Mouse (Mus musculus) adrenal gland, adult (tissue): ENCODE measurements around the gene Stx4a.
"Not testable (repeated sequence)": the region's sequence is repeated elsewhere in the genome, so short reads cannot be mapped to it uniquely, and the experiment has no call there.

ENCODE experiments used
- DNase-seq, 2 experiments: peaks; one replicate each; pipeline ENCODE4 v3.0.0; 2022 to 2023; ENCODE audit warnings: low spot score in 1 of 2; ENCODE audit not compliant: inconsistent age in 2 of 2

Gene Stx4a

DNA sequence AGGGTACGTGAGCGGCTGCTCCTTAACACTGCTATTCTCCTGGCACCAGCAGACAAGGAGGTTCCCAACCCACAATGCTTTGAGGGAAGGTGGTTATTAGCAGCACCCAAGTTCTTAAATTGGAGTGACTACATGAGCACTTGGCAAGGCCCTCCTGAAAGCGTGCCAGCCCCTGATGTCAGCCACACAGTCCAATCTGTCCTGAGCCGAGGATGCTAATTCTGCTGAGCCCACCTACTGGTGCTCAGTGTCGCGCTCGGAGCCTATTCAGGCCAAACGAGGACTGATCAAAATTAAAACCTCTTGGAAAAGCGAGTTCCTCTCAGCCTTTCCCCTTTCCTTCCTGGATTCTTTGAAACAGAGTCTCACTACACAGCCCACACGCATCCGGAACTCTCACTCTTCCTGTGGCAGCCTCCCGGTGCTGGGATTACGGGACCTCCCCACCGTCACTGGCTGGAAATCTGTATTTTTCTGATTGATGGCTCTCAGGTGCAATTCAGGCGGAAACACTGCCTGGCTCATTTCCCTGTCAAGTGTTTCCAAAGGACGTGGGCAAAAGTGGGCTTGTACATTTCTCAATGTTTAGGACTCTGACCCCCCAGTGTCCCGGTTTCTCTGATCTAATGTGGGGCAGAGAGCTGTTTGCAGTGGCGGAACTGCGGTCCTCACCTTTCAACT, 9.7 kb upstream of the Stx4a start:
- DNase-seq = peak; percentile 63 to 82

DNA sequence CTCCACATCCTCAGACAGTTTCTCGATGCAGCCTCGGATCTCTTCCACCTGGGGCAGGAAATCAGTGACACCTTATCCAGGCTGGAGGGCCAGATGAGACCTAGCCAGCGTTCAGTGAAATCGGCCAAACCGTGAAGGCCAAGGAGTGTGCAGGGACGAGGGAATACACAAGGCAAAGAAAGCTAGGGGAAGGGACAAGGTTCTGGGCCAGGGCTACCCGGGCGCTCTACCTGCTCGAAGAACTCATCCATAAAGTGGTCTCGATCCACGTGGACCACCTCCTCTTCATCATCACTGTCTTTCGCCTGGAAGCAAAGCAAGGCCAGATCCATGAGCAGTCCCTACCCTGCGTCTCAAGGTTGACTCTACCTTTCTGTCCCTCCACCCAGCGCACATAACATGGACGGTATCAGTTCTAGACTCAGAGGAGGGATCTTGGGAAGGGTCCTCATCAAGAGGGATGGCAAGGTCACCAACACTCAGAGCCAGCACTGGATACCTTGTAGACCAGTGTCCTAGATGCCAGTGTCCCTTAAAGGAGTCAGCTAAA, 8.9 kb upstream of the Stx4a start:
- no peak for DNase-seq

DNA sequence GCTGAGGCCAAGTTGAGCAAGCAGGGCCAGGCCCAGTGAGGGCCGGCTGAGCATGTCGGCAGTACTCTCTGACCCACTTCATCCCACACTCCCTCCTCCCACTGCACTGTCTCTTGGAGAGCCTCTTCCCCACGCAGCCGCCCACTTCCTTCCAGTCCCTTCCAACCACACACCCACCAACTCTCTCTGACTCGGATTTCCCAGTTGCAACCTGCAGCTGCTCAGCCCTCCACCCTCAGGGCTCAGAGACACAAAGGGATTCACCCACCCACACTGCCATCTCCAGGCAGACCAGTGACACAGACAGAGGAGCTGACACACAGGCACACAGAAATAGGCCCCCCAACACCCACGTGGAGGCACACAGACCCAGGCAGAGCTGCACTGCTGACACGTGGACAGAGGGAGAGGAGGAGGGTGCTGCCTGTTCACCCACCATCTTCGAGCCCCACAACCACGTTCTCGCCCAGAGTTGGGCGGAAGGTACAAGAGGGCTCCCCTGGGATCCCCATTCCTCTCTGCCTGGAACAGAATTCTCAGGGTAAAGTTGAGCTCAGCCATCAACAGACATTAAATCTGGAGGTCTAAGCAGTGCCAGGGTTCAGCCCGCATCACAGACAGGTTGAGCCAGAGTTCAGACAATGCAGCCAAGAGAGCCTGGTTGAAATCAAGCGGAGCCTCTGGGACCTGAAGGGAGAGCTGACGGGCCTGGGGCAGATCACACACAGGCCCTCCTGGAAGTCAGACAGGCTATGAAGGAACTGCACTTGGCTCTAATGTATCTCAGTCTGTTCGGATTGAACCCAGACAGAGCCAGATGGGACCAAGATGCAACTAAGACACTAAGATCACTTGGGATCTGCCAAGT, 7.9 kb upstream of the Stx4a start:
- DNase-seq = peak in 1 of 2 experiments; percentile 72

DNA sequence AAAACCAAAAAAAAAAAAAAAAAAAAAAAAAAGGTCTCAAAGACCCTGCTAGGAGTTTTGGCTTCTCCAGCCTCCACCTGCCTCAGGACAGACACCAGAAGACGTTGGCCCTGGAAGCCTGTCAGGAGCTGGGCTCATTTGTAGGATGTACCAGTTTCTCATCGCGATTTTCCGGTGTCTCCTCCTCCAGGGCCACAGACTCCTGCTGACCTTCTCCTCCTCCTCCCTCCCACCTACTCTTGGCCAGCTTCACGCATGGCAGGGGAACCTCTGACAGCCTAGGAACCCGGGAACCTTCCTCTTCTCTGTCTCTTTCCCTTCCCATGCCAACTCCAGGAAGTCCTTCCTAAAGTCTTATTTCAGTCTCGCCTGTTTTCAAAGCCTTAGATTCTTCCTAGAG, 7.0 kb upstream of the Stx4a start:
- DNase-seq = no peak

DNA sequence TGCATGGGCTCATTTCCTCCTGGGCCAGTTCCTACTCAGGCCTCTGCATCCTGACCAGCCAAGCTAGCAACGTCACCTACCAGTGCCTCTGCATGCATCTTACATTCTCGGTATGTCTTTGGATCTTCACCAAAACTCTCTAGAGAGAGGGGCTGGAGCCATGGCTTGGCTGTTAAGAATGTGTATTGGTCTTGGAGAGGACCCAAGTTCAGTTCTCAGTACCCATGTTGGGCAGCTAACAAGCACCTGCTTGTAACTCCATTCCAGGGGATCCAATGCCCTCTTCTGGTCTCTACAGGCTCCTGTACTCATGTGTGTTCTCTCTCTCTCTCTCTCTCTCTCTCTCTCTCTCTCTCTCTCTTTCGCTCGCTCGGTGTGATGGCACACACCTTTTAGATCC, 6.3 kb upstream of the Stx4a start:
- no peak for DNase-seq

DNA sequence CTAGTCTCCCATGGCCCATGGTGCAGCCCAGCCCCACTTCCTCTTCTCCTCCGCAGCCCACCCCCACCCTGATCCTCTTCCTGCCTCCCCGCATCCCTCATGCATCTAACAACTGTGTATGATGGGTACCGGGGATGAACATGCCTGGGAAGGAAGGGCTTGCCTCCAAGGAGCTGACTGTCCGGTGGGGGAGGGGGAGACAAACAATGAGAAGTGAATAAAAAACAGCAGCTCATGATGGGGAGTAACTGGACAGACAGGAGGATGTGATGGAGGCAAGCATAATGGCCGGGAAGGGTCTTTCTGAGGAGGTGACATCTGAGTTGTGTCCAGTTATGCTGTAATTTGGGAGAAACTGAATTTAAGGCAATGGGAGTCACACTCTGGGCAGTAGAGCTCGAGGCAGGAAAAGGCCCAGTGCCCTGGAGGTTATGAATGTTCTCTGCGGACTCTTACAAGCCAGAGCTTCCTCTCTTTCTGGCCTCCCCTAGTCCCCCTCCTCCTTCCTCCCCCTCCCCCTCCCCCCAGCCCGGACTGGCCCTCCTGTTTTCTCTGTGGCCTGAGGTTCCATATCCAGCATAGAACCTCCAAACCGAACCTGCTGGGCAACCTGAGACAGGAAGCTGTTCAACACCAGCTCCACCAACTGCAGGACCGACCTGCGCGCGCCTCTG, 3.1 kb upstream of the Stx4a start:
- DNase-seq = no peak

DNA sequence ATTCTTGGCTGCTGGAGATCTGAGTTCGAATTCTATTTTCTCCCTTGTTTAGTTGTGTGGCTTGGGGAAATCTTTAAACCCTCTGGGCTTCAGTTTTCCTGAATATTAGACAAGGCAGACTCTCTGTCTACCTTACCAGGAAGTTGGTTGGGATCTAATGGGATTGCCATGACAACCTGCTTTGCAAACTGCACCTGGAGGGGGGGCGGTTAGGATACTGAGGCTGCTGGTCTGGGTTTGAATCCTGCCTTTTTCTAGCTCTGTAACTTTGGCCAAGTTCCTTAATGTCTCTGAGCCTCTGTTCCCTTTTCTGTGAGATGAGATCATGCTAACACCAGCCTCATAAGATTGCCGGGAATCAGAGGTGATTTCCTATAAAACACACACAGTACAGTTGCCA, 1.6 kb upstream of the Stx4a start:
- no peak for DNase-seq

DNA sequence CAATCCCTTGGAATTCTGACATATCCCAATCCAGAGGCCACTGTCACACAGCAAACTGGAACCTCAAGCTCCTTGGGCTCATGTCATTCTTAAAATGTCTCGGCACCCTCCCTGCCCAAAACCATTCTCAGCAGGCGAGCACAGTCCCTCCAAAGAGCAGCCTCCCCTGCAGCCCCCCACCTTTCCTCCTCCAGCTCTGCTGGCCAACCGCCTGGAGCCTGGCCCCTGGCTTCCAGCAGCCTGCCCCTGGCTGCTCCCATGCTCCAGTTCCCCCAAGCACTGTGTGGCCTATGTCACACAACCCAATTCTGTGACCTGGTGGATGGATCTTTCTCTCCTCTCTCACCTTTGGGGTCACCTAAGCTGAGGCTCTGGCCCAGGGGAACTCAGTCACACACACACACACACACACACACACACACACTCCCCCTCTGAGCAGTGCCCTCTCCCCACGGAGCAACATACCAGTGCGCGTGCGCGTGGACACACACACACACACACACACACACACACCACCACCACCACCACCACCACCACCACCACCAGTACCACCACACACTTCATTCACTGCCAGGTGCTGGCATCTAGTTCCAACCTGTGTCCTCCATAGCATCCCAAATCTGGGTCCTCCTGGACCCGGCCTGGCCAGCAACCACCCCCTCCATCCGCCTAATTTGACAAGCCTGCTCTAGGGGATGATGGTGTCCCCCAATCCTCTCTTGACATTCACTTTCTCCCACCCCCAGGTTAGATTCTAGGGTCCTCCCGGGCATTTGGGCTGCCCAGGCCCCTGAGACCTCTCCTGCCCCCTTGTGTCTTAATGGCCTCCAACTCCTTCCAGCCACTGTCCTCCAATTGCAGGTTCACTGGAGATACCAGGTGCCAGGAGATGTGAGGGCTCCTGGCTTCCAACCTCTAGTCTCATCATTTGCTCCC, 590 bp upstream of the Stx4a start:
- peak in 1 of 2 experiments; percentile 29 for DNase-seq

DNA sequence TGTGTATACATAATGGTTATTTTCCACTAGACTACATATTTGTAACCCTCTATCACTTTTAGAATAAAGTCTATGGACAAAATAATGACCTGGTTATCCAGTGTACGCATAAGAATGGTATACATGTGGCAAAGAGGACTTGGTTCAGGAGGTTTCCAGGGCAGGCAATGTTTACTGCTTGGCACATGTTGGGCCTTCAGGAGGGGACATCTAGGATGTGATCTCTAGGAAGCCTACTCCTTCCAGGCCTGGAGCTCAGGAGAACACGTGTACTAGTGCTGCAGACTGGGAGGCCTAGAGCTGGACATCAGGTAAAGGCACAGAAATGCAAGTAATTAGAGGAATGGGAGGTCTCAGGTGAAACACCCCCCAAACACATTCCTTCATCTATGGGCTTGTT, 11.5 kb downstream of the Stx4a start:
- DNase-seq = no peak

DNA sequence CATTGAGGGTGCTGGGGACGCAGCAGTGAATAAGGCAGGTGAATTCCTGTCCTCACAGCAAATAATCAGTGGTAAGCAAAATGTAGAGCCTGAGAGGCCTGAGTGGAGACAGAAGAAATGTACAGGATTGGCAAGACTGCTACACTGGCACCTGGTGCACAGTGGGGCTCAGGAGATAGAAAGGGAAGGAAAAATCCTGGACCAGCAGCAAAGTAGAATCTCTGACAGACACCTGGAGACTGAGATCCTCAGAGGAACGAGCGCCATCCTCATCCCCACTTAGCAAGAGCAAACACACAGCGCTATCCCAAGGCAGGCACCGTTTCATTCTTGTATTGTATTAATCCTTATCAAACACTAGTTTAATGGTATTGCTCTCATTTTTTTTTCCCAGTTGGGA, 13.4 kb downstream of the Stx4a start:
- no peak for DNase-seq

DNA sequence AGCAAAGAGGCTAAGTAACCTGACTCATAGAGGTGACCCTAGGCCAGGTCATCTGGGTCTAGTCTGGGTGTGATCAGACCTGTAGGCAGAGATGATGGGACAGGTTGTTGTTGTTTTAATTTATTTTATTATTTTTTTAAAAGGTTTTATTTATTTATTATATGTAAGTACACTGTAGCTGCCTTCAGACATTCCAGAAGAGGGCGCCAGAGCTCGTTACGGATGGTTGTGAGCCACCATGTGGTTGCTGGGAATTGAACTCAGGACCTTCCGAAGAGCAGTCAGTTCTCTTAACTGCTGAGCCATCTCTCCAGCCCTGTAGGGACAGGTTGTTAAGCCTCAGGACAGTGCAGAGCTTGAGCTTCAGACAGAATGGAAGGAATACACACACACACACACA, 13.8 kb downstream of the Stx4a start:
- DNase-seq = not testable (repeated sequence)

DNA sequence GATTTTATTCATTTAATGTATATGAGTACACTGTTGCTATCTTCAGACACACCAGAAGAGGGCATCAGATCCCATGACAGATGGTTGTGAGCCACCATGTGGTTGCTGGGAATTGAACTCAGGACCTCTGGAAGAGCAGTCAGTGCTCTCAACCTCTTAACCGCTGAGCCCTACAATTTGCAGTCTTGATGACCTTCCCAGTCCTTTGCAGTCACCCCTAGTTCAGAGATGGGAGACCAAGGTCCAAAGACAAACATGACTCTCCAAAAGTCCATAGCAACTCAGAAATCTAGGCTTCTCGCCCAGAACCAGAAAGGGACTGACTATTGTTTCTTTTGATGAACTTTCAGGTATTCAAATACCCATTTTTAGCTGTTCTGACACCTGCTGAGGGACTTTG, 15.9 kb downstream of the Stx4a start:
- DNase-seq = not testable (repeated sequence)

DNA sequence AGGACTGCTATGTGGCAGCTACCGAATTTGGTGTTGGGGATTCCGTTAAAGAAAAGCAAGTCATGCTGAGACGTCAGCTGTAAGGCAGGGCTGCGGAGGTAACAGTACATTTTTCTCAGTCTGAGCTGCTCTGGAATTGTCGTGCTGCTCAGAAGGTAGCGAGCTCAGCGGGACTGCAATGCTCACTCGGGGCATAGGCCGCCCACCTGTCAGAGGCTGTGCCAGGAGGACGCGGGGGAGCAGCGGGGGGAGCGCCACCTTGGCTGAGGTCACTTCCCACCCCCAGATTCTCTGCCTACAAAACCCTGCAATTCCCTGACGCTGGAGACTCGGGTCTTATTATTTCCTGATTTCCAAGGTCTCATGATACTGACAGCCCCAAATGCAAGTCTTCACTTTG, 16.8 kb downstream of the Stx4a start:
- DNase-seq = peak in 1 of 2 experiments; percentile 74

DNA sequence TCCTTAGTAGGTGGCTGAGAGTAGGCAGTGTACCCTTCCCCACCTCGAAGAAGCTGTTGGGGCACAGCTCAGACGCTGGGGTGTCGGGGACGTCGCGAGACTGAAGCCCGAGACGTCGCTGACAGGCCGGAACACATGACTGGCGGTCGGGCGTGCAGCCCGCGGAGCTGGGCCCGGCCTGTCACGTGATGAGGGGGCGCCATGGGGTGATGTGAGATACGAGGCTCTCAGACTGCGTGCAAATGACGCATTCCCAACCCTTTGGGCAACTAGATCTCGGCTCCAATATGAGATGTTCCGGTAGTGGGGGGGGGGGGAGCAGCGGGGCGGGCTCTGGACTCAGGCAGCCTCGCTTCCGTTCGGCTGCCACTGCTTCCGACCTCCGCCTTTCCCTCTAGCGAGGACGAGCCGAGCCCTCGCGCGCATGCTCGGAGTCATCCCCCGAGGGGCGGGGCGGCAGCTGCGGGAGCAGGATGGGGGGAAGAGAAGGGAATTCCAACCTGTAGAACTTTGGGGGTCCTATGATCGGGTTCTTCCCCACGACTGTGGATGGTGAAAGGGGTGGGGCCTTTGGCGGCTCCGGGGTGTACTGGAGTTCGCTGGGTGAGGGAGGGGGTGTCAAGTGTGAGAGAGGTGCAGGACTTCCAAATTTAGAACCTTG, 17.4 kb downstream of the Stx4a start:
- DNase-seq = peak; percentile 96 to 97

DNA sequence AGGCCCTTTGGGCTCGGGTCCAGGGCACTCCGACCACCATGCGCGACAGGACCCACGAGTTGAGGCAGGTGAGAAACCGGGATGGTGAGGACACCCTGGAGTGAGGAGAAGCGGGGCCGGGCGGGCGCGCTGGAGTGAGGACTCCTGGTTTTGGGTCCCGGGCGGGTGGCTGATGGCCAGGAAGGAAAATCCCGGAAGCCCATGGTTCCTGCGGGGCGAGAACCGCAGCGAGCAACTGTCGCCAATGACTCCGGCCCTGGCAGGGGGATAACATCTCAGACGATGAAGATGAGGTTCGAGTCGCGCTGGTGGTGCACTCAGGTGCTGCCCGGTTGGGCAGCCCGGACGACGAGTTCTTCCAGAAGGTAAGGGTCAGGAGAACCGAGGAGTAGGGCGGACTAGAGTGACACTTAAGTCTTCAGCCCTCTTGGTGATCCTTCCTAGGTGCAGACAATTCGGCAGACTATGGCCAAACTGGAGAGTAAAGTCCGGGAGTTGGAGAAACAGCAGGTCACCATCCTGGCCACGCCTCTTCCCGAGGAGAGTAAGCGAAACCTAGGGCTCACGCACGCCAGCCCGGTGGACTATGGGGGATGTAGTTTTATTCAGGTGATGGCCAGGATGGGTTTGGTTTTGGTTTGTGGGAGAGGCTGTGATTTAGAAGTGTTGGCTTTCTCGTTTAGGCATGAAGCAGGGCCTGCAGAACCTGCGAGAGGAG, 18.1 kb downstream of the Stx4a start:
- DNase-seq = peak; percentile 85 to 93

DNA sequence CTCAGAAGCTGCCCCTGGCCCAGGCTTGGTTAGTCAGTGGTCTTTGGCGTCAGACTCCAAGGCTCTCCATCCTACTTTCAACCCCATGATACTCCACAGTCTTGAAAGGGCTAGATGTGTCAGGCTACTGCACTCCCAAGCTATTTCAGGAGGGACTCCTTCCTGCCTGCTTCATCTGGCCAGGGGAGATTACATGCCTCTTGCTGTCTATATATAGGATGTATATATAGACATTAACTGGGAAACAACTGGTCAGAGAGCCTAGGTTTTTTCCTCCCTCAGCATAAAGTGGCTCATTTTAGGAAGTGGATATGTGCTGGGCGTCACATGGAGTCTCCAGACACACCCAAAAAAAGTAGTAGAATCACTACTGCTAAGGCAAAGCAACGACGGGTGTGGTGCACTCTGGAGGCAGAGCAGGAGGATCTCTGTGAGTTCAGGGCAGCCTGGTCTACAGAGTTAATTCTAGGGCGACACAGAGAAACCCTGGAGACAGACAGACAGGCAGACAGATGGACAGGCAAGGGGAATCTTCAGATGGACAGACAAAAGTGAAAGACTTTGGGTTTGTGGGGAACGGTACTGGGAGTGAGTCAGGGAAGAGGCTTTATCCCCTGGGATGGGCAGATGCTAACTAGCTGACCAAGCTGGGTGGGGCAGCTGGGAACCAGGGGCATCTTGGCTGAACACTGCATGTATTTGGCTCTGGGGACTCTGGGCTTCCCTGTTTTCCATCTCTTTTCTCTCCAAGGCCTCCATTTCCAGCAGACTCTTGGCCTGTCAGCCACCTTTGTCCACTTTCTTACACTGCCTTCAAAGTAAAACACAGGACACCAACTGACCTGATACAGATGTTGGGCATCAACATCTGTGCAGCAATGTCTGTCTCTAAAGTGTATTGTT, 26.1 kb downstream of the Stx4a start:
- DNase-seq = no peak

DNA sequence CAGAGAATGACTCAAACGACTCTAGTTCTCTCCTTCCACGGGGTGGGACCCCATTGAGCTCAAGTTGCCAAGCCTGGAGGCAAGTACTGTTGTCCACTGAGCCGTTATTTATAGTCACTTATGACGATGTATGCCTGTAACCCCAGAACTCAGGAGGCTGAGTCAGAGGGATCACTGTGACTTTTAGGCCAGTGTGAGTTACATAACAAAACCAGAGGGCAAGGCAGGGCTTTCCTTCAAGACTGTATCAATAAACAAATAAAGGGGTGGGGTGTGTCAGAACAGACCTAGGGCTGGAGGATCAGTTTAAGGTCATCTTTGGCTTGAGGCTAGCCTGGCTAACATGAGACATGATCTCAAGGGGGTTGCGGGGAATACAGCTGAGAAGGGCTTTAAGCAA, 26.8 kb downstream of the Stx4a start:
- peak; percentile 50 to 77 for DNase-seq

DNA sequence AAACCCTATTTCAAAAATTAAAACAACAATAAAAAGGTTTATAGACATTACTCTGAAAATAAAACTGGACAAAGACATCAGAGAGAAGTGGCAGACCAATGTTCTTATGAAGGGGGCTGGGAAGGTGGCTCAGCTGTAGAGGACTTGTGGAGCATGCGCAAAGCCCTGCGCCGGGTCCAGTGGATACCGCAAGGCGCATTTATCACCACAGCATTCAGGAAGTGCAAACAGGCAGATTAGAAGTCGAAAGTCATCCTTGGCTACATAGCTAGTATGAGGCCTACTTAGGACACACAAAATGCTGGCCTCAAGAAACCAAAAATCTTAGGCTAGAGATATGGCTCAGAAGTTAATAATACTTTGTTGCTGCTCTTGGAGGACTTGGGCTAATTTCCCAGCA, 34.2 kb downstream of the Stx4a start:
- no peak for DNase-seq
